Mouse (Mus musculus) naive thymus-derived CD4-positive, alpha-beta T cell, adult 2 months (primary cell): Measurements from ENCODE around the gene Atp2b1.
A peak's percentile ranks its signal among the peaks of the same experiment; 100 is the strongest.

Source experiments
- DNase-seq: peaks from one replicate; pipeline ENCODE4 v3.0.0-alpha.2; 2011; ENCODE audit warnings: low read depth

Gene Atp2b1

DNA sequence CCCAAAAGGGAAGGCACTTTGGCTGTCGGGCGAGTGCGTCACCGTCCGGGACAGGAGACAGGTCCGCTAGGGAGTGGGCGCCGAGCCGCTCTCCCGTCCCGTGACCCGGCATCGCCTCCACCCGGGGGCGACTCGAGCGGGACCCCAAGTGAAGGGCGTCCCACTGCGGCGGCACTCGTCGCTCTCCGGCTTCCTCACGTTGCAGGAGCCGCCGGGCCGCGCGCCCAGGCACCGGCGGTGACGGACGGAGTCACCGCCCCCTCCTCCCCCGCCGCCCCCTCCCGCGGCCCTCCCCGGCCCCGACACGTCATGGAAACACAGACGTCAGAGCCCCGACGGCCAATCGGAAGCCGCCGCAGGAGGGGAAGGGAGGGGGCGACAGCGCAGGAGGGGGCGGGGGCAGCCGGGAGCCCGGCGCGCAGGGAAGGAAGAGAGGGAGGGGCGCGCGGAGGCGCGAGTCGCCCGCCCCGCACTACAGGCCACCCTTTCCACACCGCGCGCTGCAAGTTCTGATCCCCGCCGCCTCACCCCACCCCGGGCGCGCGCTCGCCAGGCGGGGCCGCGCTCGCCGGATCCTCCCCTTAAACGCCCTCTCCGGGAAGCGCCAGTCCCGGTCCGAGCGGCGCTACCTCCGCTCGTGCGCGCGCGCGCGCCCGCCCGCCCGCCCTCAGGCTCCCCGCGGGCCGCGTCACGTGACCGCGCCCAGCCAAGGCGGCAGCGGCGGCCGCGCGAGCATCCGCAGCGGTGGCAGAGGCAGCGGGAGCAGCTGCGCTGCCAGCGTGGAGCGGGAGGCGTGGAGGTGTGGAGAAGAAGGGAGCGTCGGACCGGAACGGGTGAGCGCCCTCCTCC, at the start of gene Atp2b1:
Atp2b1 (plus strand) TSS at position 446 of the 849 bp plus-strand sequence.
- DNase-seq: peak; percentile 96

DNA sequence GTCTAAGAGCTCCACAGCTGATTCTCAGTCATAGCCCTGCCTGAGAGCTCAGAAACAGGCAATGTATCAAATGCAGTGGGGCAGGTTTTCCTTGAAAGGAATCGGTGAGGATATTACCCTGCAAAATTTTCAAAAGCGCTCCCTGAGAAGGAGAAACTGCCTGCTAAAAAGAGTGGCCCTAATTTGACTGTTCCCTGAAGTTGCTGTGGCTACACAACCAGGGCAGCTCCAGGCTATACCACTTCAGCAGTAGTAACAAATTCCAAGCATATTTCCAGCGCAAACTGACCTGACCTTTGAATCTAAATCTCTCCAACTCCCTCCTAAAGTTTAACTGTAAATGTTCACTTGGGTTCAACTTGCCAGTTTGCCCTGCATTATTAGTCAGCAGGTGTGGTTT, 49.4 kb upstream of the Atp2b1 start:
- DNase-seq: no peak

DNA sequence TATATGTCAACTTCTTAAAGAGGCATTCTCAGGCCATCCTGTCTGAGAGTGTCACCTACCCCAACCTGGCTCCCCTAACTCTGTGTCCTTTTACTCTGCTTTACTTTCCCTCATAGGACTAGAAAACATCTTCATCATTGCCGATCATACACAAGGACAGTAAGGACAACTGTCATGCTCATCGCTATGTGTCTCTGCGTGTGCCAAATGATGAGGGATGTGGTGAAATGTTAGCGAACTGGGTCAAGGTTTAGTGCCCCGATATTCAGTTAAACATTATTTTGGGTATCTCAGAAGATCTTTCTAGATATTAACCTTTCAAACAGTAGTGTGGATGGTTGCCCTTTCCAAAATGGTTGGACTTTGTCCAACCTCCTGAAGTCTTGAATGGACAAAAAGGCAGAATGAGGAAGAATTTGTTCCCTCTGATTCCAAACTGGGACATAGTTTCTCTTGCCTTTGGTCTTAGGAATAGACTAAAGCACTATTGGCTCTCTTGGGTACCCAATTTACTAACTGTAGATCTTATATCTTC, 47.3 kb upstream of the Atp2b1 start:
- no peak for DNase-seq

DNA sequence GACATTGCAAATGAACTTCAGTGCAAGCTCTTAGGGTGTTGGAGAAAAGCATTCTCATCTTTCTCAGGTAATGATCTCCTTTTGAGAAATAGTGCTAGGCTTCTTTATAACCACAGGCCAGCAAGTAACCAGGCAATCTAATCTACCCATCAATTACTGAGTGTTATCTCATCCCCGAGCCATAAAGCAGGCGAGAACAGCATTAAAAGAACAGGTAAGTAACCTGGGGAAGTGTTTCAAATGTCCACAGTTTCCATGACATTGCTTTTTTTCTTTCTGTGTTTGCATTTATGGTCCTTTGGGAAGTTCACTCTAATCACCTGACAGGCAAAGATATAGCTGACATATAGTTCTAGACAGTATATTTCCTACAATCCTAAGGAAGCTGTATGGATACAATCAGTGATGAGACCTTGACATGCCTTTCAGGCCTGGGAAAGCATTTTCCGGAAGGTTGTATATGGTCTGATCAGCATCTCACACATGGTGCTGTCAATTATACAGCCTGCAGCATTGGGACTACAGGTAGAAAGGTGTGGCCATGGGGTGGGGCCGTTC, 45.8 kb upstream of the Atp2b1 start:
- DNase-seq: no peak

DNA sequence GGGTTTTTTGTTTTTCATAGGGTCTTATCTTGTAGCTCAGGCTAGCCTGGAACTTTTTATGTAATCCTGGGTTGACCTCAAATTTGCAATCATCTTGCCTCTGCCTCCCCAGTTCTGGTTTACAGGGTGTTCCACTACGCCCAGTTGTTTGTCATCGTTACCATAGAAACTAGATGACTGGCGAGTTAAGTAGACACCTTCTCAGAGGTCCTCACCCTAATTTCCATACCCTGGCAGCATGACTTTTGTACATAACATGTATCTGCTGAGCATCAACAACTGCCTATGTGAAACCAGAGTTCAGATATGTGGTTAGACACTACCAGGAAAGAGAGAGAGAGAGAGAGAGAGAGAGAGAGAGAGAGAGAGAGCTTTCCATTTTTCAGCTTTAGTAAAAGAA, 36.4 kb upstream of the Atp2b1 start:
- DNase-seq: peak; percentile 72

DNA sequence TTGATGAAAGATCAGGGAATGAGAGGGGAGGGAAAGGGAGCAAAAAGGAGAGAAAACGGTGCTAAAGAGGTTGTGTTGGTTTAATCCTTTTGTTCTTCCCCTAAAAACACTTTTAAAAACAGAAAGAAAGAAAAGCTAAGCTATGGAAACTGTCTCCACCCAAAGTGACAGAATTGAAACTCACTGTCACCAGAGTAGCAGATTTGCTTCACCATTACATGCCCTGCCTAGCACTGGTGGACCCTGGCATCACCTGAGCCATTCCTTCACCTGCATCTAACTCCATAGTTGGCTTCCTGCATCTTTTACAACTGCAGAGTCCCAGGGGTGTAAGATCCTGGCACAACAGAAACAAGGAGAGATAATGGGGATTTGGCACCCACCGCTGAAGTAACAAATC, 35.6 kb upstream of the Atp2b1 start:
- no peak for DNase-seq

DNA sequence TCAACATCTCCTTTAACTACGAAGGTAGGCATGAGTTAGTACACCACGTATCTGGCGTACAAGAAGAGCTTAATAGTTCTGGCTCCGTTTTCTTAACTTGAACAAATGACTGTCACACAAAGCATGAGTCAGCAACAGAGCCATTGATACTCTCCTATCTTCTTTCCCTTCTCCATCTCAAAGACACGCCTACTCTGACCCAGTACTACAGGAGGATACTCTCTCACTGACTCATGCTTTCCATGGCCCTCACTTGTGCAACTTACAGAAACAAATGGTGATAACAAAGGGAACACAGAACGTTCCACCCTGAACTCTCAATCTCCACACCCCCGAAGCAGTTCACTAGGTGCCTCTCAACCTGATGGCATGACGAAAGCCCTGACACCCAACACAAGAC, 34.1 kb upstream of the Atp2b1 start:
- peak; percentile 19 for DNase-seq

DNA sequence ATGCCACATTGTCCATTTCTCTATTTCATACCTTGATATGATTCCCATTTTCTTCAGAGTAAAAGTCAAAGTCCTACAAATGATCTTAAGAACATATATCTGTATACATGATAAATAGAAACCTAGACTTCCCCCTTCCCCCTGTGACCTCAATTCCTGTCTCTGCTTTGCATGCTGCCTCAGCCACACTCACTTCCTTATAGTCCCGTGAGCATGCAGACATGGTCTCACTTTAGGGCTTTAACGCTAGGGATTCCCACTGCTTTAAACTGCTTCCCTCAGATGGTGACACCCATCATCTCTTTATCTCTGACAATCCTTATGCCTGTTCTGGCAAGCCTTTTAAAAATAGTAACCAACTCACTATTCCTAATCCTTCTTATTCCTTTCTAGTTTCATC, 33.5 kb upstream of the Atp2b1 start:
- peak; percentile 25 for DNase-seq

DNA sequence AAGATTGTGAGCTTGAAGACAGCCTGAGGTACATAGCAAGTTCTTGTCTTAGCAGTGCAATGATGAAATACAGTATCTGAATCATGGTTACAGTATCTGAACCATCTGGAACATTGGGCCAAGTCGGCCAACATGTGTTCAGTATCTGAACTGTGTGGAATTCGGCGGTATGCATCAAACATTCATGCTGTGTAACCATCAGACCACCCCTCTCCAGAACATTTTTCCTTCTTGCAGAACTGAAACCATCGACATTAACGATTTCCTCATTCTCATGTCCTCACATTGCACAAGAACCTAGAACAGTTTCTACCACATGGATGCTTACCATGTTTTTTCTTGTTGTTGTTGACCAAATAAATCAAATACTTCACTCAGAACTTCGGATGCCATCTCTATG, 32.7 kb upstream of the Atp2b1 start:
- no peak for DNase-seq

DNA sequence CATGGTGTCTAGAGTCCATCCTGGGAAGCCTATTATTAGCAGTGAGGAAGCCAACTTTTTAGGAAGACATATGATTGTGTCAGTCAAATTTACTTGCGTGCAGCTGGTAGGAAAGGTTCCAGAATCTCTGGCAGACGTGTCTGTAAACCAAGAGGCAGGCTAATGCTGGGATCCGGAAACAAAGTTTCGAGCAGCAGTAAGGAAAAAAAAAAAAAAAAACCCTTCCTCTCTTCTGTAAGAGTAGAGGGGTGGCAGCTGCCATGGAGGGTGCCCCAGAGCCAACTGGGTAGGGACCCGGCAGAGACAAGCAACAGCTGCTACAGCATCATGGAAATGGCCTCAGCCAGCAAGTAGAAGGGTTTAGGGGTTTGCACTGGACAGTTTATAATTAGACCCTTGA, 31.6 kb upstream of the Atp2b1 start:
- no peak for DNase-seq

DNA sequence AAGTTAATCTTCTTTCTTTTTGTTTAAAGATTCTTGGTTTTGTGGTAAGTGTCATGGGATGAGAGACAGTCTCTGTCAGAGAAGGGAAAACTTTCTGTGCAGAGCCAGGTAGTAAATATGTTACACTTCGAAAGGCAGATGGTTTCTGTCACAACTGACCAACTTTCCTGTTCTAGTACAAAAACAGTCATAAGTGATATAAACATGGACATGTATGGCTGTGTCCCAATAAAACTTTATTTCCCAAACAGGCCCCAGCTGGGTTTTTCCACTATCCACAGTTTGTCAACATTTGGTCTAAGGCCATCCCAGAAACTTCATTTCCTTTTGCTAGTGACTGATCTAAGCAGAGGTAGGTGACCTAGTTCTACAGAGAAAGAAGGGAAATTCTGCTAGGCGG, 29.8 kb upstream of the Atp2b1 start:
- no peak for DNase-seq

DNA sequence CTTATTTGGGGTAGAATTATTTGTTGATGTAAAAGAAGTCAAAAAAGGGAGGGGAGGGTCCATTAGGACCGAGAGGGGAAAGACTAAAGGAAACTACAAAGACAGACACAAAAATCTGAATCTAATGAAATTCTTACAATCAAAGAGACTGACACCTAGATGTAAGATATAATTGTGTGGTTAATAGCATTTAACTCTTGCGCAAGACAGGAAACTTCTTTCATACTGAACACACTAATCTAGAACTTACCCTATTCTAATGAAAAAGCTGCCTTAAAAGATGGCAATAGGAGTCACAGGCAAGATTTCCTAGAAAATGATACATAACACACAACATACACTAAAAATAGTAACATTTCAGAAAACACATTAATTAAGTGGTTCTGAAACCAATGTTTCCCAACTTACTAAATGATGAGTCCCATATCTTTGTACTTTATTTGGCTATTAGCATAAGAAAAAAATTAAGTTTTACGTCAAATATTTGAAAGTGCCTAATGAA, 27.4 kb upstream of the Atp2b1 start:
- no peak for DNase-seq

DNA sequence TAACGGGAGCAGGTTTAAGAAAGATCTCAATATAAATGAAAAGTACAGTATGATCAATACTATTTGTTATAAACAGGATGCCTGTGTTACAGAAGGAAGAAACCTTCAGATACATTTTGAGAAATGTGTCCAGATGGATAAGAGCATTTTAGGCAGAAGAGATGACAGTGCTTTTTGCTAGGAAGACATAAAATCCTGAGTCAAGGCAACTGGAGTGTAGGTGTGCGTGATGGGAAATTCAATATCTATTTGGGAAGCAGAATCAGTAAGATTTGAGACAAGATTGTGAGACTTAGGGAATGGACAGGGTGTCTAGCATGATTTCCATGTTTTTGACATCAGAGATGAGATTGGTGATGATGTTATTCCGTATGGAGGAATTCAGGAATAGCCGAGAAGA, 22.8 kb upstream of the Atp2b1 start:
- DNase-seq: no peak

DNA sequence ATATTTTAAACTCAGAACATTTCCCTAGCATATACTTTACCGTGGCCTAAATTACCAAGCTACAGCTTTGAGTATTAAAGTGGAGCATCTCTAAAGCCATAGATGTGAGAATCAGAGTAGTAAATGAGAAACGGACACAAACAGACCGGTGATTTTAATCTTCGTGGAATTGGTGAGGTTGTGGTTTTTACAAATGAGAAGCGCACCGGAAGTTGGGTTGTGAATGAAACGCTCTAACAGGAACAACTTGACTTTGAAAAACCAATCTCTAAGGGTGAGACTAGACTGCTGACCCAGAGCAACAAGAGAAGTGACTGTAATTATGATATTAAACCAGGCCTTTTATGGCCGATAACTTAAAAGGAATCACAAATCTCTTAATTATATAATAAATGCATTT, 16.7 kb upstream of the Atp2b1 start:
- peak; percentile 51 for DNase-seq

DNA sequence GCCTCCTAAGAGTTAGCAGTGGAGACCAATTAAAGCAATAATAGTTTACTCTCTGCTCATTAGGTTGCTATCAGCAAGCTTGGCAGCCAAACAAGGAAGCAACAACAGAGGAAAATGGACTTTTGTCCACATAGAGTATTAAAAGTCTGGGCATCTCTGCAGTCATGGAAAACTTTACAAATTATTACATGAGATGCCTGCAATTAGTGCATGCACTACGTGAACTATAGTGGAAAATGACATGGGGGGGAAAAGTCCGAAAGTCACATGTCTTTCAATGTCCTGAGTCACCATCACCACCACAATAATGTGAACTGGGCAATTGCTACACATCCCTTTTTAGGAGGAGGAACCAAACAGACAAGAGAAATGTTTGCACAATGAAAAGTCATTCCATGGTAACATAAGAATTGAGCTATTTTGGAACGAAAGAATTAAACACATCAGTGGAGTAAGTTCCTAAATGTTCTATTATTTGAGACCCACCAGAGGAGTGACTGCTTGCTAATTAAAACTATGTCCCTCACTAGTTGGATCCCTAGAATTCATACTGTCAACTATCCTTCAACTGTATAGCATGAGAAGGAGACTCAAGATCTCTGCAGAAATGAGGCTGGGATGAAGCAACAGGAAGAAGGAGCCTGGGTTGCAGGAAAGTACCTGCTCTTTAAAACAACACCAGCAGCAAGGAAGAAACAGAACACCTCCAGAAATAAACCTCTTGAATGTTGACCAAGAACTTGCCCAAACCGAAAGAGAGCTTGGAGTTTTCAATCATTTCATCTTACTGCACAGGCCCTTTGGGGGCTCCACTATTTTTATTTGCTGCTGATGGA, 16.1 kb upstream of the Atp2b1 start:
- DNase-seq: no peak

DNA sequence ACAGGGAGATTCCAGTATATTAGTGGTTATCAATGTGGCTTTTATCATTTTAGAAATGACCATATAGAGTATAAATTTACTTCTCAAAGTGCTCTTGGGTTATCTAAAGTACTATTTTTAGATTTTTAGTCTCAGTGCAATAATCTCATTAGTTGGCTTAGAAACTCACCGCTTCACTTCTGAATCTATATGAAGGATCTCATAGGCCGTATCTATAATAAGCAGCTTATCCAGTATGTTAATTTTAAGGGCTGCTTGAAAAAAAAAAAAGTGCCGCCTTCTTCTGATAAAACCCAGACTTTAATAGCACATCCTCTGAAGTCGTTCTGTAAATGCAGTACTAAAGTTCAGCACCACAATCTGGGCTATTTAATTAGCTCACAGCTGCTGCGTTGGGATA, 12.7 kb upstream of the Atp2b1 start:
- DNase-seq: no peak

DNA sequence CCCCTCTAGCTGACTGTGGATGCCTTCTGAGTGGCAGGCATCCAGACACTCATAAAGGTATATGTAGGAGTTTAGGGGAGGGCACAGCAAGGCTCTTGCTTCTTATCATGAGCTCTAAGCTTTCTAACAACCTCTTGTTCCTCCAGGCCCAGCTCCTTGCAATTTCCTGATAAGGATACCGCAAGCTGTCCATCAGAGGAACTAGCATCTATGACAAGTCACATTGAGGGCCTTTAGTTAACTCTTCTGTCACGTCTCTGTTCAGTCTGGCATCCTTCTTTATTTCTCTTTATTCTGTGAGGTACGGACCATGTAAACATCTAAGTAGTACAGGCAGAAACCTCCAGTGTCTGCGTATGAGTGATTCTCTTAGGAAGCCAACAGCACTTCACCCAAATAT, 8.2 kb upstream of the Atp2b1 start:
- DNase-seq: no peak

DNA sequence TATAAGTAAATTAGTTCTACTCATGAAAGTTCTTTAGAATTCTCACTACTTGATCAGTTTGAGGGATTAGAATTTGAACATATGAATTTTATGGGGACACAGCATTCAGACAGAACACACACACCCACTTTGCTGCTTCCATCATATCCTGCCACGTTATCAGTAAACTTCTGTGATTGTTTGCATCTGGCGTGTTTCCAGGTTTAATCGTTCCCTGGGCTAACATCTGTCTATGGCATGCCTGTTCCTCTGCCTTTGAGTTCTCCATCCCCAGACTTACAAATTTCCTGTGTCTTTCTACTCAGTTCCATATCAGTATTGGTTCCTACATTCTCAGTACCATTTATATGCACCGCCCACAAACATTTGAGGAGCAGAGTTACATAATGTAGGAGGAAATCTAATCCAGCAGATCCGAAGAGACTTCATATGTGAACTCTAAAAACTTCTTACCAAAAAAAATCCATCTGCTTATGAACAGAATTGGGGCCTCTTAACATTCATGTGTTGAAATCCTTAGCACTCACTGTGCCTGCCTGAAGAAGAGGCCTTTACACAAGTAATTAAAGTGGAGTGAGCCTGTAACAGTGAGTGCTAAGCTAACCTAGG, 7.2 kb upstream of the Atp2b1 start:
- no peak for DNase-seq

DNA sequence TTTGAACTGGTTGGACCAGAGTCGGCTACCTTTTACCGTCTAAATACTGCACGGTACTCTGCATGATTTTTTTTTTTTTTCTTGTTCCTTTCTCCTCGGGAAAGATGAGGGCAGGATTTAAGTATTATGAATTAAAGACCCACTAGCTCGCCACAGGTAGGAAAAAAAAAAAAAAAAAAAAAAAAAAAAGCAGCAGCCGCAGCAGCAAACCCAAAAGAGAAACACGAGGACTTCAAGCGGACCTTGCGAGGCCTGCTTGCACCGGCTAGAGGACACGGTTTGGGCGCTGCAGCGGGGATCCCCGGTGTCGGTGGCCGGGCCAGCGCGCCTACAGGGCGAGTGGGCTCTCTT, 621 bp upstream of the Atp2b1 start:
- DNase-seq: no peak

DNA sequence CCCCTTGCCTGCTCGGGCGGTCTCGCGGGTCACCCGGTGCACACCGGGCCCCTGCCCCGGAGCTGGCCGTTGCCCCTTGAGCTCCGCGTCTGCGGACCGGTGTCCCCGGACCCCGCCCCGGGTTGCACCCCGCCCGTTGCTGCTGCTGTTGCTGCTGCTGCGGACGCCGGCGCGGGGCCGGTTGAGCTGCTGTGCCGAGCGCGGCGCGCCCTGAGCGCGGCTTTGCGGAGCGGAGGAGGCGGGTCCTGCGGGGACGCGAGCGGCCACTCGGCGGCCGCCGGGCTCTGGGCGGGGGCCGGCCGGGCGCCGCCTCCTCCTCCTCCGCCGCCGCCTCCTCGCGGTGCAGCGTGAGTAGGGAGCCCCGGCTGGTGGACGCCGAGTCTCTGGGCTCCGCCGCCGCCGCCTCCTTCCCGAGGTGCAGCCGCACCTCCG, 620 bp downstream of the Atp2b1 start:
- DNase-seq: no peak

DNA sequence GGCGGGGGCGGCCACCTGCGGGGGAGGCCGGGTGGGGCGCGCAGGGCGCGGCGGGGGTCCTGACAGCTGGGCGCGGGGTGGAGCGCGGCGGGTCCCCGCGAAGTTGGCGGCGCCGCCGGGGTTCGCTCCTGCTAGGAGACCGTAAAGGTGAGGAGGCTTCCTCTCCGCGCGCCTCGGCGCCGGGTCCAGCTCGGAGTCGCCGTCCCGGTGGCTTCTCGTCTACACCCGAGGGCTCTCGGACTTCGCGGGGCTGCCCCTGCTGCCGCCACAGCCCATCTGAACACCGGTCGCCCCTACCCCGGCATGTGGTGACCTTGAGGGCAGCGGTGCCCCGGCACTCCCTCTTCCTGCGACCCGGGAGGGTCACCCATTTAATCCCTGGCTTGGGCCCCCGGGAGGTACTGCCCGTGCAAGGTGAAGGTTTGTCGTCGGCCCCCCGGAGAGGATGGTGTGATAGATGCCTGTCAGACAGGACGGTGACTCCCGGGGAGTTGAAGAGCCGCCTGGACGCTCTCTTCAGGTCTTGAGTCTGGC, 1.3 kb downstream of the Atp2b1 start:
- peak; percentile 54 for DNase-seq
